Mouse (Mus musculus): ENCODE results near the gene Phospho2. TPM values are rescaled to one million over a fixed set of nuclear protein-coding genes. Genes with fewer than 3 reads are reported as not detected.

The Phospho2 gene
- 32.0 TPM for polyA plus RNA-seq (2017; shearing (Covaris generic))

DNA sequence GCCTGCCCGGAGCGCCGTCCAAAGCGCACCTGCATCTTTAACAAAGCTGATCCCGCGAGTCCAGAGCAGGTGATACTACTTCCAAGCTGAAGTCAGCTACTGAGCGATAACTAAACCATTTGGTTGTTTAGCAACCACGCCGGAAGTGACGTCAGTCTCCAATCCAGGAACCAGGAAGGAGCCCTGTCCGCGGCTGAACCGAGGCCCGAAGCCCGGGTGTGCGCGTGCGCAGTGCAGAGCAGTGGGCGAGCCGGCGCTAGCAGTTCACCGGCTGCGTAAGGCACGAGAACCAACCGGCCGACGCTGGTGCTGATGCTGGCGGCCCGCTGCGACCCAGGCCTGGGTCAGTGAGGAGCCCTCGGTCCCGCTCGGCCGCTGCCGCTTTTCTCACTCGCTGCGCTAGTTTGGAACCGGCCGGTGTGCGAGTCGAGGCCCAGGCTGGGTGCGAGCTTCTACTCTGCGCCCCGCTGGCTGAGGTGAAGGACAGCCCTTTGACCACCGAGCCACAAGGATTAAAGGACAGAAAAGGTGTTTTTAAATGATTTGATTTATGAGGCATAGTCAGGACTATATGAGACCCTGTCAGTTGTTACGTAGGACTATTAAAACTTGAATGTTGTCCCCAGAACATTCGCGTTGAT is at the start of gene Phospho2, which contains the start of gene Ccdc173:
Gene Phospho2 (plus strand): TSS at position 195 of the 641 bp plus-strand sequence.
Gene Ccdc173 (minus strand): TSS at position 147 of the 641 bp plus-strand sequence.

DNA sequence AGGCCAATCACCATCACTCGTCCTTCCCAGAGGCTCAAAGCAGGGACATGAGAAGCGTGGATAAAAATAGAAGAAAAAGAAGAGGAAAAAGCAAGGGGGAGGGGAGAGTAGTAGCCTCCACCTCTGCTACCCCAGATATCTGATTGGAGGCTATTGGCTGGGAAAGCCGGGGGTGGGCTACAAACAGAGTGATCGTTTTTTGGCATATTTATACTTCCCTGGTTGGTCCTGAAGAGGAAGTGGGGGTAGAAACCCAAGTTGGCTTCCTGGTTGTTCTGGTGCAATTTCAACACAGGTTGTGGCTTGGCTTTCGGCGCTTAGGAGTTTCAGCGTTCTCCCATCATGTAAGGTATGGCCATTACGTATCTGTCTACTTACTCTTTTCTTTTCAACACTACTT is 32.3 kb downstream of the Phospho2 start, which contains the start of gene Klhl23:
Gene Klhl23 (plus strand): TSS at position 234 of the 400 bp plus-strand sequence.

Other genes starting within 250 kb of the Phospho2 start
- 0.12 TPM for gene Lrp2, start 203.6 kb upstream of the Phospho2 start, polyA plus RNA-seq (2017; shearing (Covaris generic))
- not detected for gene Bbs5, start 142.5 kb upstream of the Phospho2 start, polyA plus RNA-seq (2017; shearing (Covaris generic))
- gene Klhl41, start 119.5 kb upstream of the Phospho2 start, polyA plus RNA-seq (2017; shearing (Covaris generic)), result not detected
- gene Fastkd1, start 76.1 kb upstream of the Phospho2 start, polyA plus RNA-seq (2017; shearing (Covaris generic)), result 10.2 TPM
- 207 TPM for gene Ppig, start 67.1 kb upstream of the Phospho2 start, polyA plus RNA-seq (2017; shearing (Covaris generic))
- gene Ccdc173, start within 50 bp of the Phospho2 start, polyA plus RNA-seq (2017; shearing (Covaris generic)), result 1.1 TPM
- gene Klhl23, start 32.3 kb downstream of the Phospho2 start, polyA plus RNA-seq (2017; shearing (Covaris generic)), result not detected
- 303 TPM for gene Ssb, start 71.9 kb downstream of the Phospho2 start, polyA plus RNA-seq (2017; shearing (Covaris generic))
- gene Mettl5, start 96.0 kb downstream of the Phospho2 start, polyA plus RNA-seq (2017; shearing (Covaris generic)), result 21.3 TPM
- 36.3 TPM for gene Ubr3, start 107.6 kb downstream of the Phospho2 start, polyA plus RNA-seq (2017; shearing (Covaris generic))
- gene Myo3b, start 249.5 kb downstream of the Phospho2 start, polyA plus RNA-seq (2017; shearing (Covaris generic)), result 0.20 TPM